Mouse (Mus musculus): Measurements from ENCODE around the gene Lmo7.

- TF ChIP-seq CTCF (IDR thresholded peaks at IDR 0.05; ENCODE audit: low read depth) (no peak), EP300 (IDR thresholded peaks at IDR 0.05; ENCODE audit: low read depth) (no peak)
Measured at GRCm38 (mm10) chr14:101862088-101862487, 132.3 kb downstream of the Lmo7 start.
